Mouse (Mus musculus) layer of hippocampus, adult 18-20 months (tissue): ENCODE data around the gene Myo3b. TPM values are rescaled to one million over a fixed set of nuclear protein-coding genes. Genes with fewer than 3 reads are reported as not detected.
A peak's percentile ranks its signal among the peaks of the same experiment; 100 is the strongest.
"Not testable (repeated sequence)": the region's sequence is repeated elsewhere in the genome, so short reads cannot be mapped to it uniquely, and the experiment has no call there.

Experiments
- DNase-seq, 2 experiments: peaks; one replicate each; pipeline ENCODE4 v3.0.0; 2022; ENCODE audit warnings: low spot score in 2 of 2
- total RNA-seq, 2 experiments: library from RNA; stranded (reverse); gene quantifications; 2 replicates each; pipeline ENCODE4 v1.2.3; 2021

The Myo3b gene
- total RNA-seq, 2 experiments from 2014 or later, result 0.64 to 0.94 TPM

GRCm38 (mm10) chr2:70187040-70187439 lies 148.1 kb downstream of the Myo3b start:
- peak; percentile 32 to 35 for DNase-seq

DNA sequence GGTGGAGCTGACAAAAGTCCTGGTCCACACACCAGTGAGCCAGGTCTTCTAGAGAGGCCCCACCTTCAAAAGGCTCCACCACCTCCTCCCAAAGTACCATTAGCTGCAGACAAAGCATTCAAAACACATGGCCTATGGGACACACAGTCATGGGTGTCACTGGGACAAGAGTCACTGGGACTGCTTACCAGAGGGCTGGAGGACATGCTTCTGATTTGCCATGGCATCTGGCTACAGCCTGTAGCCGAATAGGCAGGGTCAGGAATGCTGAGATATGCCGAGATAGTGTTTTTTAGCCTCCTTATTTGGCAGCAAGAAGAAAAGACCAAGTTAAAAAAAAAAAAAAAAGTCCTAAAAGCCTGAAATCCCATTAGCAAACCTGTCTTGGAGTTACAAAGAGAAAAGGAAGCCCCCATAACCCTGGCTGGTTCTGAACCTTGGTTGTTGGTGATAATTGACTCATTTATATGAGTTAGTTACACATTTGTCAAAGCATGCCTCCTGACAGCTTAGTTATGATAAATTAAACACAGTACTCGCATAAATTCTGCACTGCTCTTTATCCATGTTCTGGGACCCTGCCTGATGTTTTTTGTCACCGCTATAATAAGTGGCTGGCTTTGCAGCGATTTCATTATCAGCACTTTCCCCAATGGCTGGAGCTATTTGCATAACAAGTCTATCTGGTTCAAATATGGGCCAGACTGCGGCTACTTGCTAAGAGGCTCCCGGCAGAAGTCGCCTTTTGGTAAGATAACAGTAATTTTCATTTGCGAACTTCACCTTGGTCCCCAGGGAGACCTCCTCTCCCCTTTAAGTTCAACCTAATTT lies 156.7 kb downstream of the Myo3b start:
- DNase-seq, result no peak

DNA sequence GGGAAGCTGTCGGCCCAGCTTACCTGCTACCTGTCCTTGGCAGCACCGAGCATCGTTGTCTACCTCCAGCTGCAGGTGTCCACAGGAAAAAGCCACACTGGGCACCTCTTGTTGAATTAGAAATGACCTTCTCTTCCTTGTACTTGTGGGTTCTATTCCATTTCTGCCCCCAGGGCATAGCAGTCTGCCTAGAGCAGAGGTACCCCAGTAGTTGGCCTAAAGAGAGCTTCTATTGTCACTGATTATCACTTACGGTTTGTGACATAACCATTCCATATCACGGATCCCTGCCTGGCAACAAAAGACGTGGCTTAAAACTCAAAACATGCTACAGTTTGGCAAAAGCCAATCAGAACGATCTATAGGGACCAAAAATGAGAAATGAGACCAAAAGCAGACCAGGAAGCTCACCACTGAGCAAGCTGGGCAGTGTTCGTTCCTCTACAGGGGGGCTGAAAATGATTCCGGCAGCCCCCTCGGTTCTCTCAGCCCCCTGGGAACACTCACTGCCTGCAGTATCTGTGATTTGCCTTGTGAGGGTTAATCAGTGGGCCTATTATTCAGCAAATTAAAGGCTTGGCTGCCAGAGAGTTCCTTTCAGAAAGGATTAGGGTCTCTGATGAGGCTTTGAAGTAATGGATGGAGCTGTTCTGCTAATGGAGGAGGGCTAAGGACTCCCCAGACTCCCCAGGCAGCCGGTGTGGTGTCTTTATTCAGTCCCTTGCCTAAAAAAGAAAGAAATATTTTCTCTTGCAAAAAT lies 163.1 kb downstream of the Myo3b start:
- DNase-seq, result no peak

- no peak for DNase-seq
Observed at GRCm38 (mm10) chr2:70202578-70203167, 163.7 kb downstream of the Myo3b start.

DNA sequence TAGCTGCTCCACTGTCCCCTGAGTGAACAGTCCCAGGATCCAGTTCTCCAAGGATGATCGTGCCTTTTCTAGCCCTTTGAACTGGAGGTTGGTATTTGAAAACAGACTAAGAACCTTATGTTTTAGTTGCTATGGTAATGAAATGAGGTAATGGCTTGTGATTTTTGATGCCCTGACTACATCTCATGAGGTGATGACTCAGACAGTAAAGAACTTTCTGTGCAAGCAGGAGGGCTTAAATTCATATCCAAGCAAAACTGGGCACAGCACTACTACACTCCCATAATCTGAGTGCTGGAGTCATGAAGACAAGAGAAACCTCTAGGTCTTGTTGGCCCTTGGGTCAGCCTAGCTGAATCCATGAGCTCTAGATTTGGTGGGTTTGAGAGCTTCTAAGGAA lies 169.5 kb downstream of the Myo3b start:
- no peak for DNase-seq

GRCm38 (mm10) chr2:70209790-70210189 lies 170.9 kb downstream of the Myo3b start:
- DNase-seq, result no peak

DNA sequence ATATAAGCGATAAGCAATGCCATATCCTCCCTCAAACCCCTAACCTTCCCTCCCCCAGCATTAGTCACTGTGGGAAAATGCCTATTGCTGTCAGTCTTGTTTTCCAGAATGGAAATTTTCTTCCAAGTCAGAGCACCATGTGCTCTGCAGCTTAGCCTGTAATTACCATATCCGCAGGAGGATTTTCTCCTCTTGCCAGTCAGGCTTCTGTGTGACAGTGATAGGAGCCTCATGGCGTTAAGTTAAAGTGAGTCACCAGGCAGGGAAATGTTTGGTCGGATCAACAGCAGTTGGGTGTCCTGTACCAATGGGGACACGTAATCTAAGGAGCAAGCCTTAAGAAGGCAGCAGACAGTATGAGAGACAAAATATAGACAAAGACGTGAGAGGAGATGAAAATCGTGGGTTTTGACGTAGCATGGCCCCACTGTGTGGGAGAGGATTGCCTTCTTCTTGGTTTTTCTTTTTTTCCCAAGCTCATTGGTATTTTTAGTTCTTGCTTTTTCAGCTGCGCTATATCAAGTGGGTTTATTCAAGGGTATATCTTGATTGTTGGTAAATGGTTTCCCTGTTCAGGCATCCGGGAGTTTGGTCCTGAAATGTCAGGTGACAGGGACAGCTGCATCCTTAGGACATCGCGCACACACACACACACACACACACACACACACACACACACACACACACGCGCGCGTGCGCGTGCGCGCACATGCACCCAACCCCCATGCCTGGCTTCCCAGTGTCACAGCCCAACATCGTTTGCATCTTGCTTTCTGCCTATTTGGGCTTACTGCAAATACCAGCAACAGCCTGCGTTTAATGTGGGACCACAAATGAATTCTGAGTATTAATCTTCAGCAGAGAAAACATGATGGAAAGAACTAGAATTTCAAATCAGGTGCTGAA lies 171.8 kb downstream of the Myo3b start:
- DNase-seq, result peak; percentile 35 to 70

- peak in 1 of 2 experiments; percentile 27 for DNase-seq
Observed at GRCm38 (mm10) chr2:70214401-70214800, 175.5 kb downstream of the Myo3b start.

- DNase-seq, result no peak
Observed at GRCm38 (mm10) chr2:70217800-70218199, 178.9 kb downstream of the Myo3b start.

- DNase-seq, result no peak
Observed at GRCm38 (mm10) chr2:70218469-70218868, 179.5 kb downstream of the Myo3b start.

GRCm38 (mm10) chr2:70226679-70227078 lies 187.8 kb downstream of the Myo3b start:
- DNase-seq, result peak in 1 of 2 experiments; percentile 51

- not testable (repeated sequence) for DNase-seq
Observed at GRCm38 (mm10) chr2:70234450-70234849, 195.5 kb downstream of the Myo3b start.

DNA sequence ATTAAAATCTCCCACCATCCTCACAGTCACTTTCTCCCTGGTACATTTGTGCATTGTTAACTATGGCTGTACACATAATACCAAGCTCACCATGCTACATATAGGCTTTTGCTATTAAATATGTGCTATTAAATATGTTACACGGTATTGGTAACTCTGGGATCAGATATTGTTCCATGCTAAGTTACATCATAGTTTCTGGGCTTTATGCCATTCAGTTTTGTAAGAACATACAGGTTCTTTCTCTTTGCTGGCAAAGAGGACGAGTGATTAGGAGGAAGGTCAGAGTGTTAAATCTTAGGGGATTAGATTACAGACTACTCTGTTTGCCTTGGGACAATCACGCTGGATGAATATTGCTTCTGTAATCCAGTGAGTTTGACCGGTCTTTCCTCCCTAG lies 207.1 kb downstream of the Myo3b start:
- DNase-seq, result no peak

DNA sequence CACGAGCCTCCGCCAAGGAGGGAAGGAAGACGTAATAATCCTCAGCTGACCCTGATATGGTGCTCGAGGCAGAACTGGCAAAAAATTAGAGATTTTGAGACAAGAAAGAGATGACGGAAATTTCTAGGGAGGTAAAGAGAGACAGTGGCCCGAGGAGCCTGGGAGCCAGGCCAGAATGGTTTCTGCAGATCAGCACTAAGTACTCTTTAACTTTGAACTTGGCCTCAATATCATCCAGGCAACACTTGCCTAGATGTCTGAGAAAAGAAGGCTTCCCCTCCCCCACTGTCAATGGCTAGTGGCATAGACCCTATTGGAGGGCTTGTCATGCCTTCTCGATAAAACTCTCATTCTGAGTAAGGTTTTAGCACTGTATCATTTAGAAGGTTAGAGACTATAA lies 209.7 kb downstream of the Myo3b start:
- DNase-seq, result no peak

DNA sequence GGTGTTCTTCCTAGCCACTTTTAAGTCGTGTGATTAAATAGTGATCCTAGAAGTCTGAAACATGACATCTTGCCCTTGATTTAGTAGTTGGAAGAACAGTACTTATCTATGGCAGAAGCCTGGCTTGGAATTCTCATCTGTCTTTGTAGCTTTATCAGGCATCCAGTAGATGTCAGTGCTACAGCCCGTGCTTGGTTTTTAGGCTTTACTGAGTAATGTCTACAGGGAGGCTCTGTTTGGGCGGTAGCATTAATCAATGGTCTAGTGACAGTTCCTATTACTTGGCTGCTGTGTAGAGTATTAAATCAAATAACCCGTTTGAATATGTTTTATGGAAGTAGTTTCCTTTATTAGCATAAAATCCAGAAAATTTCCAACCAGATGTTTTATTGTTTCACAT lies 210.9 kb downstream of the Myo3b start:
- DNase-seq, result no peak

DNA sequence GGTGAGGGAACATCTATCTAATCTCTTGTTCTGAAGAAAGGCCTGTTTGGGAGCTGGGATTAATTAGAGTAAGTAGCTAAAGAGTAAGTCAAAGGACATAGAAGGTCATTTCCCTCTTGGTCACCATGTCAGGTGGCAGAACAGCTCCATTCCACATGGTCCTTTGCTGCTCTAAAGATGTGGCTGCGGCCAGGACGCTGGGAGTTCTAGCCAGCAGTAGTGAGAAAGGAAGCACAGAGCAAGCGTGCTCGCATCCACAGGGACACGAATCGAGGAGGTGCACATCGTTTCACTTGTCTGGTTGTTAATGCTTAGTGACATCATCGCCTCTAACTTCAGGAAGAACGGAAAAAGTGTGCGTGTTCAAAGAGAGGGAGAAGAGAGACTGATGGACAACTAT lies 212.3 kb downstream of the Myo3b start:
- no peak for DNase-seq

GRCm38 (mm10) chr2:70259357-70260000 lies 220.6 kb downstream of the Myo3b start:
- peak; percentile 11 to 44 for DNase-seq

GRCm38 (mm10) chr2:70260646-70261195 lies 221.8 kb downstream of the Myo3b start:
- no peak for DNase-seq

GRCm38 (mm10) chr2:70261703-70262564 lies 223.0 kb downstream of the Myo3b start:
- no peak for DNase-seq
